Mouse (Mus musculus): ENCODE data around the gene Ppp1r14c. TPM values are rescaled to one million over a fixed set of nuclear protein-coding genes. Genes with fewer than 3 reads are reported as not detected.
"Not testable (repeated sequence)": the region's sequence is repeated elsewhere in the genome, so short reads cannot be mapped to it uniquely, and the experiment has no call there.

Ppp1r14c gene
- polyA plus RNA-seq, 1 experiment from 2014 or later = 6.0 TPM

- H3K4me3 ChIP-seq = no peak overlapping the region
- no peak for DNase-seq (ENCODE audit: low spot score)
- WGBS = 72% methylated on average over 6 of the region's 6 CpGs
Measured at GRCm38 (mm10) chr10:3408036-3408661, 42.3 kb downstream of the Ppp1r14c start.

GRCm38 (mm10) chr10:3408699-3409098, 42.8 kb downstream of the Ppp1r14c start:
- Histone ChIP-seq H3K9me3 (no peaks in the 10 kb centered on the region), H3K4me1 (replicated peaks) (peaks cover 11% of the 10 kb centered on the region; the same call in 1 of the 2 replicates), H3K27ac (no peak overlapping the region), H3K4me3 (no peak overlapping the region), H3K27me3 (ENCODE audit: insufficient read depth, poor library complexity, severe bottlenecking) (no peaks in the 10 kb centered on the region), H3K36me3 (no peaks in the 10 kb centered on the region)
- 52% methylated on average over 3 of the region's 3 CpGs for WGBS
- DNase-seq (ENCODE audit: low spot score) = no peak

More at GRCm38 (mm10) chr10:3408036-3408661, 42.3 kb downstream of the Ppp1r14c start:
- H3K27me3 ChIP-seq (ENCODE audit: insufficient read depth, poor library complexity, severe bottlenecking) = no peaks in the 10 kb centered on the region
- peaks cover 11% of the 10 kb centered on the region; the same call in 1 of the 2 replicates for H3K4me1 ChIP-seq (replicated peaks)
- H3K36me3 ChIP-seq = no peaks in the 10 kb centered on the region
- no peaks in the 10 kb centered on the region for H3K9me3 ChIP-seq
- no peak overlapping the region for H3K27ac ChIP-seq

- no peaks in the 10 kb centered on the region for H3K36me3 ChIP-seq
- 74% methylated on average over 3 of the region's 3 CpGs for whole genome bisulfite sequencing
Measured at GRCm38 (mm10) chr10:3411222-3411621, 45.4 kb downstream of the Ppp1r14c start.

GRCm38 (mm10) chr10:3411639-3412038, 45.8 kb downstream of the Ppp1r14c start:
- Histone ChIP-seq H3K36me3 (no peaks in the 10 kb centered on the region), H3K4me3 (no peak overlapping the region), H3K4me1 (replicated peaks) (peaks cover 11% of the 10 kb centered on the region; the same call in 1 of the 2 replicates), H3K27me3 (ENCODE audit: insufficient read depth, poor library complexity, severe bottlenecking) (no peaks in the 10 kb centered on the region), H3K27ac (no peak overlapping the region), H3K9me3 (no peaks in the 10 kb centered on the region)
- DNase-seq (ENCODE audit: low spot score) = no peak
- WGBS = 87% methylated on average over 2 of the region's 2 CpGs

More at GRCm38 (mm10) chr10:3411222-3411621, 45.4 kb downstream of the Ppp1r14c start:
- Histone ChIP-seq H3K4me1 (replicated peaks) (peaks cover 11% of the 10 kb centered on the region; the same call in 1 of the 2 replicates), H3K4me3 (no peak overlapping the region), H3K27ac (no peak overlapping the region), H3K9me3 (no peaks in the 10 kb centered on the region), H3K27me3 (ENCODE audit: insufficient read depth, poor library complexity, severe bottlenecking) (no peaks in the 10 kb centered on the region)
- DNase-seq (ENCODE audit: low spot score) = no peak

GRCm38 (mm10) chr10:3414813-3415212, 49.0 kb downstream of the Ppp1r14c start:
- 75% methylated on average over 5 of the region's 5 CpGs for WGBS
- no peak for DNase-seq (ENCODE audit: low spot score)
- H3K27ac ChIP-seq = no peak overlapping the region
- no peaks in the 10 kb centered on the region for H3K4me1 ChIP-seq (replicated peaks)
- H3K27me3 ChIP-seq (ENCODE audit: insufficient read depth, poor library complexity, severe bottlenecking) = no peaks in the 10 kb centered on the region
- H3K9me3 ChIP-seq = no peaks in the 10 kb centered on the region
- H3K36me3 ChIP-seq = no peaks in the 10 kb centered on the region
- H3K4me3 ChIP-seq = no peak overlapping the region

GRCm38 (mm10) chr10:3416565-3416964, 50.7 kb downstream of the Ppp1r14c start:
- Histone ChIP-seq H3K4me3 (no peak overlapping the region), H3K27ac (no peak overlapping the region), H3K27me3 (ENCODE audit: insufficient read depth, poor library complexity, severe bottlenecking) (no peaks in the 10 kb centered on the region), H3K4me1 (replicated peaks) (no peaks in the 10 kb centered on the region), H3K36me3 (no peaks in the 10 kb centered on the region), H3K9me3 (no peaks in the 10 kb centered on the region)
- 66% methylated on average over 4 of the region's 4 CpGs for WGBS
- no peak for DNase-seq (ENCODE audit: low spot score)

- DNase-seq (ENCODE audit: low spot score) = no peak
- Histone ChIP-seq H3K9me3 (no peaks in the 10 kb centered on the region), H3K36me3 (no peaks in the 10 kb centered on the region), H3K4me1 (replicated peaks) (no peaks in the 10 kb centered on the region), H3K27me3 (ENCODE audit: insufficient read depth, poor library complexity, severe bottlenecking) (no peaks in the 10 kb centered on the region), H3K27ac (no peak overlapping the region), H3K4me3 (no peak overlapping the region)
- 75% methylated on average over 4 of the region's 4 CpGs for WGBS
Measured at GRCm38 (mm10) chr10:3417408-3417807, 51.6 kb downstream of the Ppp1r14c start.

GRCm38 (mm10) chr10:3424016-3424415, 58.2 kb downstream of the Ppp1r14c start:
- Histone ChIP-seq H3K36me3 (no peaks in the 10 kb centered on the region), H3K9me3 (no peaks in the 10 kb centered on the region), H3K4me1 (replicated peaks) (no peaks in the 10 kb centered on the region), H3K27me3 (ENCODE audit: insufficient read depth, poor library complexity, severe bottlenecking) (no peaks in the 10 kb centered on the region), H3K4me3 (no peak overlapping the region), H3K27ac (no peak overlapping the region)
- no peak for DNase-seq (ENCODE audit: low spot score)

GRCm38 (mm10) chr10:3427689-3428399, 62.0 kb downstream of the Ppp1r14c start:
- Histone ChIP-seq H3K27ac (no peak overlapping the region), H3K4me1 (replicated peaks) (no peaks in the 10 kb centered on the region), H3K36me3 (no peaks in the 10 kb centered on the region), H3K9me3 (no peaks in the 10 kb centered on the region), H3K4me3 (no peak overlapping the region), H3K27me3 (ENCODE audit: insufficient read depth, poor library complexity, severe bottlenecking) (no peaks in the 10 kb centered on the region)
- DNase-seq (ENCODE audit: low spot score) = no peak
- 85% methylated on average over 3 of the region's 3 CpGs for WGBS

- no peak overlapping the region for H3K27ac ChIP-seq
- H3K4me3 ChIP-seq = no peak overlapping the region
- no peaks in the 10 kb centered on the region for H3K36me3 ChIP-seq
- DNase-seq (ENCODE audit: low spot score) = no peak
- H3K27me3 ChIP-seq (ENCODE audit: insufficient read depth, poor library complexity, severe bottlenecking) = no peaks in the 10 kb centered on the region
- no peaks in the 10 kb centered on the region for H3K4me1 ChIP-seq (replicated peaks)
- peaks cover 16% of the 10 kb centered on the region; the same call in 1 of the 2 replicates for H3K9me3 ChIP-seq
- WGBS = 86% methylated on average over 8 of the region's 8 CpGs
Measured at GRCm38 (mm10) chr10:3434848-3435474, 69.1 kb downstream of the Ppp1r14c start.

- Histone ChIP-seq H3K27me3 (ENCODE audit: insufficient read depth, poor library complexity, severe bottlenecking) (no peaks in the 10 kb centered on the region), H3K4me1 (replicated peaks) (no peaks in the 10 kb centered on the region), H3K36me3 (no peaks in the 10 kb centered on the region), H3K27ac (no peak overlapping the region), H3K9me3 (0 out of 2 replicates have a peak, but pooled peaks cover 4% of the 10 kb centered on the region), H3K4me3 (no peak overlapping the region)
- WGBS = 71% methylated on average over 2 of the region's 2 CpGs
- DNase-seq (ENCODE audit: low spot score) = no peak
Measured at GRCm38 (mm10) chr10:3440722-3441471, 75.0 kb downstream of the Ppp1r14c start.

- not testable (repeated sequence) for H3K9me3 ChIP-seq; H3K4me1 ChIP-seq (replicated peaks); H3K27ac ChIP-seq; H3K36me3 ChIP-seq; H3K27me3 ChIP-seq (ENCODE audit: insufficient read depth, poor library complexity, severe bottlenecking); H3K4me3 ChIP-seq; DNase-seq (ENCODE audit: low spot score)
- WGBS = 94% methylated on average over 10 of the region's 10 CpGs
Measured at GRCm38 (mm10) chr10:3446748-3447147, 80.9 kb downstream of the Ppp1r14c start.
